Mouse (Mus musculus) hindbrain, embryonic 11.5 days (tissue): Measurements from ENCODE around the gene Sohlh1. TPM values are rescaled to one million over a fixed set of nuclear protein-coding genes. Genes with fewer than 3 reads are reported as not detected.

ENCODE experiments used
- ATAC-seq: fragments of 200-750 bp; cut with Nextera tagmentation; 2 replicates; pipeline ENCODE4 v1.8.0; 2017; ENCODE audit warnings: mild to moderate bottlenecking, moderate TSS enrichment, moderate library complexity; ENCODE audit not compliant: low FRiP score
- DNase-seq: peaks from one replicate; pipeline ENCODE4 v3.0.0-alpha.2; 2015; ENCODE audit warnings: low spot score
- H3K27ac ChIP-seq: fragments of 300-500 bp; sonication (generic); 2 replicates; pipeline ENCODE4 v1.5.1; 2014; ENCODE audit warnings: mild to moderate bottlenecking, low read depth, low read length
- H3K27me3 ChIP-seq: fragments of 300-500 bp; sonication (generic); 2 replicates; pipeline ENCODE4 v1.6.1; 2014; ENCODE audit warnings: mild to moderate bottlenecking, low read length, moderate library complexity, mixed read lengths; ENCODE audit not compliant: control insufficient read depth, insufficient read depth
- H3K36me3 ChIP-seq: fragments of 300-500 bp; sonication (generic); 2 replicates; pipeline ENCODE4 v1.6.1; 2014; ENCODE audit warnings: mild to moderate bottlenecking, low read length, moderate library complexity, mixed read lengths; ENCODE audit not compliant: control insufficient read depth, insufficient read depth
- H3K4me1 ChIP-seq: fragments of 300-500 bp; sonication (generic); replicated peaks from 2 replicates; pipeline ENCODE4 v1.6.1; 2014; ENCODE audit warnings: low read length, mixed read lengths; ENCODE audit not compliant: control insufficient read depth, insufficient read depth
- H3K4me2 ChIP-seq: fragments of 300-500 bp; sonication (generic); replicated peaks from 2 replicates; pipeline ENCODE4 v1.6.1; 2014; ENCODE audit warnings: mild to moderate bottlenecking, low read depth, low read length
- H3K4me3 ChIP-seq: fragments of 300-500 bp; sonication (generic); 2 replicates; pipeline ENCODE4 v1.5.1; 2014; ENCODE audit warnings: low read depth, low read length
- H3K9ac ChIP-seq: fragments of 300-500 bp; sonication (generic); 2 replicates; pipeline ENCODE4 v1.6.1; 2014; ENCODE audit warnings: low read depth, low read length
- H3K9me3 ChIP-seq: fragments of 300-500 bp; sonication (generic); 2 replicates; pipeline ENCODE4 v1.6.1; 2016; ENCODE audit warnings: low read length; ENCODE audit not compliant: control insufficient read depth
- WGBS: fragments of 180-500 bp; shearing (Covaris S2); extraction: QIAGEN DNeasy Blood & Tissue Kit; methylation state at CpG from one replicate; pipeline ENCODE4 v1.1.7; 2014; 5-methylcytosine and 5-hydroxymethylcytosine counted together
- polyA plus RNA-seq: library from polyadenylated mRNA; unstranded; fragments of >200 nt; fragmentation: Nextera tagmentation; extraction: Ambion mirVana; gene quantifications from 2 replicates; pipeline ENCODE4 v1.2.1, GENCODE M21; 2014

Gene Sohlh1
- not detected in 2 replicates for polyA plus RNA-seq

DNA sequence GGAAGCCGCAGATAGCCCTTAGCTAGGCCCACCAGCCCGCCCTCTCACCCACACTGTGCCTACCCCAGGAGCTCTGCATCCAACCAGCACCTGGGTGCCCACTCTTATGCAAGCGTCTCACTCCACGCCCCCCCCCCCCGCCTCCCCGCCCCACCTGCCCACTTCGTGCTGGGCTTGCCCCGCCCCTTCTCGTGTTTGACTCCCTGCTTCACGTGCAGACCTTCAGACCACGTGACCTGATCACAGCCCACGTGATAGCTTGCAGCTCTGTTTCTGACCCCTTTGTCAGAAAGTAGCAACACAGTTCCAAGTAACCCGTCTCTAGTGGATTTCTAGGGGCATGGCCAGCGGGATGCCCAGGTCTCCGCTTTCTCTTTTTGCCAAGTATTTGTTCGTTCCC, at the start of gene Sohlh1:
Gene Sohlh1, minus strand, starts transcription at position 23 of the 400 bp plus-strand sequence.
- H3K4me1 ChIP-seq, result no peaks in the 10 kb centered on the region
- WGBS, result 84% methylated on average over 16 of the region's 16 CpGs
- DNase-seq (no peak), ATAC-seq (no peak)
- no peaks in the 10 kb centered on the region for H3K9me3 ChIP-seq
- H3K36me3 ChIP-seq, result no peaks in the 10 kb centered on the region
- no peak within 1 kb of the TSS for H3K9ac ChIP-seq
- H3K27me3 ChIP-seq, result no peaks in the 10 kb centered on the region
- no peak within 1 kb of the TSS for H3K4me3 ChIP-seq
- no peak within 1 kb of the TSS for H3K4me2 ChIP-seq
- no peak within 1 kb of the TSS for H3K27ac ChIP-seq

DNA sequence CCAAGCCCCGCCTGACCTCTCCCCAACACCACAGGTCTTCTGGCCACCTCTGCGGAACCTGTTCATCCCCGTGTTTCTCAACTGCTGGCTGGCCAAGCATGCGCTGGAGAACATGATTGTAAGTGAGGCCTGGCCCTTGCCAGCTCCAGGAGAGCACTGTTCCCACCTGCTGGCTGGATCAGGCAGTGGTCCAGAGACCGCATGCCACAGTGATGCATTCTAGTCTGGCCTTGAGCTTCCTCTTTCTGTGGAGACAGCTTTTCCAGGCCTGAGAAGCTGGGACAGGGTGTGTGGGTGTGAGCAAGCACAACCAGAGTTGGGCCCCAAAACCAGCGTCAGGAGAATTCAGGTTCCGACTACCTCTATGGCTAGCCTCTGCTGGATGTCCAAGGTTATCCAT, 45.4 kb upstream of the Sohlh1 start:
- no peak overlapping the region for H3K9ac ChIP-seq
- ATAC-seq, result no peak
- H3K4me1 ChIP-seq, result no peaks in the 10 kb centered on the region
- H3K9me3 ChIP-seq, result no peaks in the 10 kb centered on the region
- no peak overlapping the region for H3K4me3 ChIP-seq
- H3K36me3 ChIP-seq, result no peaks in the 10 kb centered on the region
- no peak overlapping the region for H3K27ac ChIP-seq
- no peak for DNase-seq
- no peak overlapping the region for H3K4me2 ChIP-seq
- H3K27me3 ChIP-seq, result no peaks in the 10 kb centered on the region
- 79% methylated on average over 7 of the region's 7 CpGs for WGBS

DNA sequence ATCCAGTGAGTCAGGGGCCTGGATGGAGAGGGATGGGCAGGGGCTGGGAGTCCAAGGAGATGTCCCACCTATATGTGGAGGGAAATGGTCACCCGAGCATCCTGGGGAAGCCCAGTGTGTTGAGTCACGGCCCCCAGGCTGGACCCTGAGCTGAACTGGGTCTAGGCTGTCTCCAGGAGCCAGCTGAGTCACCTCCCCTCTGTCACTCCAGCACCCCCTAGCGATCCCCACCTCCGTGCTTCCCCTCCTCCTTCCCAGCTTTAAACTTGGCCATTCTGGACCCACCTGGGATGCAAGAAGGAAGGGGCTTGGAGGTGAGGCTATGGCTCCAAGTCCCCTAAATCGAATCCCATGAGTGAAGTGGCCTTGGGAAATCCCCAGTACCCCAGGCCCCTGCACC, 41.1 kb upstream of the Sohlh1 start:
- ATAC-seq (no peak), DNase-seq (no peak)
- H3K4me1 ChIP-seq, result no peaks in the 10 kb centered on the region
- no peak overlapping the region for H3K9ac ChIP-seq
- no peak overlapping the region for H3K27ac ChIP-seq
- H3K9me3 ChIP-seq, result no peaks in the 10 kb centered on the region
- no peak overlapping the region for H3K4me2 ChIP-seq
- no peak overlapping the region for H3K4me3 ChIP-seq
- 72% methylated on average over 5 of the region's 5 CpGs for WGBS
- no peaks in the 10 kb centered on the region for H3K27me3 ChIP-seq
- no peaks in the 10 kb centered on the region for H3K36me3 ChIP-seq

DNA sequence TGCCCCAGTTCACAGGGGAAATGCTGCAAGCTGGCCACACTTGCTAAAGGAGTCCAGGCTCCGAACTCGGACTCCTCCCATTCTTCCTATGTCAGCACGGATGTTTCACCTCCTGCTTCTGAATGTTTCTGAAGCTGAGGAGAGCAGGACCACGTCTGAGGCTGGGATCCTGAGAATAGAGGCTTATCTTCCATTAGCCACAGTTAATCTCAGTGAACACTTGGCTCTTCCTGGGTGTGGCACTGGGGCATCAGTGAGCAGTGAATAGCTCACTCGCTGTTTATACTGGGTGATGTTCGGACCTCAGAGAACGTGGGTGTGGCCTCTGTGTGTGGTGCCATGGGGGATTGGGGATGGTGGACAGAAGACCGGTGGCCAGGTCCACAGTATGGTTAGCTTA, 40.2 kb upstream of the Sohlh1 start:
- Histone ChIP-seq H3K36me3 (no peaks in the 10 kb centered on the region), H3K9me3 (no peaks in the 10 kb centered on the region), H3K4me3 (no peak overlapping the region), H3K27ac (no peak overlapping the region), H3K27me3 (no peaks in the 10 kb centered on the region), H3K9ac (no peak overlapping the region), H3K4me1 (no peaks in the 10 kb centered on the region), H3K4me2 (no peak overlapping the region)
- DNase-seq (no peak), ATAC-seq (no peak)
- 74% methylated on average over 8 of the region's 8 CpGs for WGBS

DNA sequence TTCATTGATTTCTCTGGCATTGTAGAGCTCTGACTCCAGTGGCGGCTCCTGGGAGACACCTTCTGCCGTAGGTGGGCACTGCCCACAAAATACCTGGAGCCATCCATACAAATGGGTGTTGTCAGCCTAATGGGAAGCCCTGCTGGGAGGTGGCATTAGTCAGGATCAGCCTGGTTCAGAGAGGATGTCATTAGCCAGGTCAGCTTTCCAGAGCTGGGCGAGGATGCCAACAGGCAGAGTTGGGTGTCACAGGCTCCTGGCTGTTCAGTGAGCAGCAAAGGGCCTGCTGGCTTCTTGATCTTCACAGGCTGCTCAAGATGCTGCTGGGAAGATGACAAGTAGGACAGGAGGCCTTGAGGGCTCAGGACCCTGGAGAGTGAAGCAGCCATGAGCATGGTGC, 37.7 kb upstream of the Sohlh1 start:
- H3K4me1 ChIP-seq, result no peaks in the 10 kb centered on the region
- H3K4me2 ChIP-seq, result no peak overlapping the region
- WGBS, result 85% methylated on average over 3 of the region's 3 CpGs
- H3K9me3 ChIP-seq, result no peaks in the 10 kb centered on the region
- no peak overlapping the region for H3K27ac ChIP-seq
- no peak for ATAC-seq
- no peaks in the 10 kb centered on the region for H3K27me3 ChIP-seq
- H3K36me3 ChIP-seq, result no peaks in the 10 kb centered on the region
- no peak overlapping the region for H3K4me3 ChIP-seq
- H3K9ac ChIP-seq, result no peak overlapping the region
- DNase-seq, result no peak

- H3K4me2 ChIP-seq, result no peak overlapping the region
- no peak overlapping the region for H3K9ac ChIP-seq
- H3K27ac ChIP-seq, result no peak overlapping the region
- ATAC-seq (no peak), DNase-seq (no peak)
- peaks cover 18% of the 10 kb centered on the region; the same call in 1 of the 2 replicates for H3K27me3 ChIP-seq
- H3K4me3 ChIP-seq, result no peak overlapping the region
- no peaks in the 10 kb centered on the region for H3K9me3 ChIP-seq
- 57% methylated on average over 1 of the region's 1 CpGs for WGBS
- no peaks in the 10 kb centered on the region; the same call in 1 of the 2 replicates for H3K4me1 ChIP-seq
- H3K36me3 ChIP-seq, result no peaks in the 10 kb centered on the region
These were observed 35.2 kb upstream of the Sohlh1 start for GRCm38 (mm10) chr2:25882276-25882675.

- no peak overlapping the region for H3K4me3 ChIP-seq
- ATAC-seq, result no peak
- peaks cover 19% of the 10 kb centered on the region; the same call in 1 of the 2 replicates for H3K27me3 ChIP-seq
- H3K9me3 ChIP-seq, result no peaks in the 10 kb centered on the region
- no peaks in the 10 kb centered on the region; the same call in 1 of the 2 replicates for H3K4me1 ChIP-seq
- H3K4me2 ChIP-seq, result no peak overlapping the region
- WGBS, result 75% methylated on average over 4 of the region's 4 CpGs
- H3K27ac ChIP-seq, result no peak overlapping the region
- no peak overlapping the region for H3K9ac ChIP-seq
- no peak for DNase-seq
- no peaks in the 10 kb centered on the region for H3K36me3 ChIP-seq
These were observed 32.0 kb upstream of the Sohlh1 start for GRCm38 (mm10) chr2:25879061-25879460.

DNA sequence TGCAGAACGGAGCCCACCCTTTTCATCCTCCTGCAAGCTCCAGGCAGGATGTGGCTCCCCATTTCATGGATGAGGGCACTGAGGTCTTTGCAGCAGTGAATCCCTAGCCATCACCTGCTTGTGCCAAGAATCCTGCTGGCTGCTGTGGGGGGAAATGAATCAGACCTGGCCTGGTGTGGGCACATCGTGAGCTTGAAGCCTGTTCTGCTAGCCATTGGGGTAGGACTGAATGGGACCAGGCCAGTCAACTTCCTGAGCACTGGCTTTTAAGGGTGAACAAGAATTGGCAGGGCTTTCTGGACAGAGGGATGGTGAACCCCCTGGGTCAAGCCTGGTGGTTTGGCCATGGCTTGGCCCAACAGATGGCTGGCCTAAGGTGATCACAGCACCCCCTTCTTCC, 31.5 kb upstream of the Sohlh1 start:
- no peak for DNase-seq
- Histone ChIP-seq H3K9ac (no peak overlapping the region), H3K27me3 (peaks cover 19% of the 10 kb centered on the region; the same call in 1 of the 2 replicates), H3K4me2 (no peak overlapping the region), H3K4me1 (no peaks in the 10 kb centered on the region; the same call in 1 of the 2 replicates), H3K9me3 (no peaks in the 10 kb centered on the region), H3K4me3 (no peak overlapping the region), H3K27ac (no peak overlapping the region), H3K36me3 (no peaks in the 10 kb centered on the region)
- ATAC-seq, result no peak
- WGBS, result 82% methylated on average over 2 of the region's 2 CpGs

- H3K4me3 ChIP-seq, result peak overlapping the region; percentile 44
- H3K27ac ChIP-seq, result no peak overlapping the region
- H3K4me2 ChIP-seq, result peak overlapping the region; percentile 81
- peak overlapping the region; percentile 60 for H3K9ac ChIP-seq
- 2% methylated on average over 44 of the region's 49 CpGs for WGBS
- H3K36me3 ChIP-seq, result no peaks in the 10 kb centered on the region
- no peaks in the 10 kb centered on the region for H3K9me3 ChIP-seq
- no peaks in the 10 kb centered on the region; the same call in 1 of the 2 replicates for H3K4me1 ChIP-seq
- peak; percentile 22; the same call in 1 of the 2 replicates for ATAC-seq
- H3K27me3 ChIP-seq, result peaks cover 19% of the 10 kb centered on the region; the same call in 1 of the 2 replicates
- peak; percentile 39 for DNase-seq
These were observed 30.8 kb upstream of the Sohlh1 start for GRCm38 (mm10) chr2:25877736-25878268.
